Mouse (Mus musculus) heart, postnatal 10 days (tissue): Measurements from ENCODE around the gene Iqgap2. TPM values are rescaled to one million over a fixed set of nuclear protein-coding genes. Genes with fewer than 3 reads are reported as not detected.
A peak's percentile ranks its signal among the peaks of the same experiment; 100 is the strongest.

Experiments
- DNase-seq, 2 experiments: peaks; one replicate each; pipeline ENCODE4 v3.0.0; 2021
- intact Hi-C: fragments of 180-260 bp; cut with DNase I; formaldehyde crosslinking; loops from one replicate; pipeline ENCODE4 v1.15.1; 2025
- total RNA-seq, 2 experiments: library from RNA; stranded (reverse); gene quantifications; 2 replicates each; pipeline ENCODE4 v1.2.3; 2021

Gene Iqgap2
- total RNA-seq, 2 experiments from 2014 or later: 2.3 to 3.1 TPM

DNA sequence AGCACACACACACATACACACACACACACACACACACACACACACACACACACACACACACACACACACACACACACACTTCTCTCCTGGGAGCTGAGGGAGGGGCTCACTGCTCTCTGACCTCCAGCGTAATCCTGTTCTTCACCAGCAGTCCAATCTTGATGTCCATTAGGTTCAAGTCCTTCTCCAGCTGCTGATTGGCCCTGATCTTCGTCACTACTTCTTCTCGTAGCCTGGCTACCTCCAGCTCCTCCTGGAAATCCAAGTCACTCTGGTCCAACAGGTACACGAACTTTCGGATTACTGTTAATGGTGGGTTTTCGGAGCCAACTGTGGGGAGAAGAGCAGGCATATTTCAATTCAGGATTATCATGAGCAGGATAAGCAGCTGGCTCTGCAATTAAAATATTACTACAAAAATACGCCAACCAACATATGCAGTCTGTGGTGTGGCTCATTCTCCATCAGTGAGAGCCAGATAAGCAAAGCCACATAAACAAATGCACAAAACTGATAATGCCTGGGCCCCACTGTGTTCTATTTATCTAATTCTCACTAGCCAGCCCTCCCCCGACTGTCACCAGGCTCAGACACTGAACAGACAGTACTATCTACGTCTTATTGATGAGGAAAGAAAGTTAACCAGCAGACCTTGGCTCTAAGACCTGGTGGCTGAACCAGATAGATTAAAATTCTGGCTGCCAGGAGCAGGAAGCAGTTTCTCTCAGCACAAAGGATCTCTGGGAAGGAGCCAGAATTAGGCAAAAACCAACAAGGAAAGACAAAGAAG is 220.4 kb downstream of the Iqgap2 start:
- DNase-seq: no peak
- intact Hi-C loops: no loop called here

GRCm38 (mm10) chr13:95670534-95670933 is 221.2 kb downstream of the Iqgap2 start:
- intact Hi-C loops: no loop called here
- DNase-seq: no peak

GRCm38 (mm10) chr13:95667260-95667659 is 224.5 kb downstream of the Iqgap2 start:
- intact Hi-C loops: loop anchor here (1.0 to 5.0 kb wide), 4 partner anchors 50 to 275 kb away; no protein-coding TSS in a partner anchor
- peak; percentile 30 to 45 for DNase-seq

DNA sequence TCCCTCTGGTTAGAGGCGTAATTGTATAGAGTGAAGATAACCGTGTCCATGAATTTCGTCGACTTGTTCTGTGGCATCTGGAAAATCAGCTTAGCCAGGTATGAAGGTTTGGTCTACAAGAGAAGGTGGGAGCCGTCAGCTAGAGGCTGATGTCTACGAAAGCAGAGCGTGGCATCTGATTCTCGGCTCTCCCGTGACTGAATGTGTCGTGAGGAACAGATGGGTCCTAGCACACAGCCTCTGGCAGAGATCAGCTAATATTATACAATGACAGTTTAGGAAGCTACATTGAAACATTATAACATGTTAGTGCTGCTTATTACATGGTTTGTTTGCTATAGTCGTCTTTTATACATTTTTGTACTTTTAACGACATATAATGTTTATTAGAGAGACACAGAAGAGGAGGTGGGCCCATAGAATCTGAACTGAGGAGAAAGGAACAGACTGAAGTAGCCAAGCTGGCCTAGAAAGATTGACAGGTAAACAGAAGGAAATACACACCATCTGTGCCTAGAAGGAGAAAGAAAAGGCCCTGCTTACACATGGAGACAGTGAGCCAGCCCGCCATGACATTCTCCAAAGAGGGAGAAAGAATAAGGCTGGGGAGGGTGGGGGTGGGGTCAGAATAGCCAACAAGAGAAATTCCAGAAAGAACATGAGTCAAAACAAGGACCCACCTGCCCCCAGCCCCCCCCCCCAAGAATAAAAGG is 225.9 kb downstream of the Iqgap2 start:
- DNase-seq: no peak
- intact Hi-C loops: loop anchor here (2.0 to 5.0 kb wide), 2 partner anchors 49 to 273 kb away; no protein-coding TSS in a partner anchor

DNA sequence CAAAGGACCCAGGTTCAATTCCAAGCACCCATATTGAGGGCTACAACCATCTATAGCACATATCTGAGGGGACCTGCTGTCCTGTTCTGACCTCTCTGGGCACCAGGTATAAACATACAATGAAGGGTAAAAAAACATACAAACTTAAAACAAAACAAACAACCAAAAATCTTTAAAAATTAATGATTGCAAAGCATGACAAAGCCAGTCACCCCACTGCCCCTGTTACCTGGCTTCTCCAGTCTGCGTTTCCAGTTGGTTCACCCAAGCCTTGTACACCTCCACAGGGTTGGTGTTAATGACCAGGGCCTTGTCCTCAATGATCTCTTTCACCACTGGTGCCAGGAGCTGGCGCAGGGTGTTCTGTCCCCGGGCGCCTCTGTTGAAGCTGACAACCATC is 227.9 kb downstream of the Iqgap2 start:
- DNase-seq: no peak
- intact Hi-C loops: no loop called here

DNA sequence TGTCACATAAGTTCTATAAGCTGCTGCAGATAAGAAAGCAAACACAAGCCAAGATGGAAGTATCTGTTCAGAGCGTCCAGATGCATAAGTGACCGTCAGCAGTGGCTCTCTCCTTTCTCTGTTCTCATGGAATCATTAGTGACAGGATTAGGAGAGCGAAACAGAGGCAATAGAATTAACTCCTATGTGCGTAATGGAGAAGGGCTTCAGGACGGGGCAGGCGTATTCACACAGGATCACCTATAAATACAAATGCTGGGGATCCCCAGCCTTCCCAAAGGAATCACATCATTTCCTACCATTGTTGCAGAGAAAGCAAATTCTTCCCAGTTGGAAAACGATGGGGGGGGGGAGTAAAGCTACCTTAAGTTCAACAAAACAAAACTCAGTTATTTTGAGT is 232.3 kb downstream of the Iqgap2 start:
- intact Hi-C loops: loop anchor here (2.0 kb wide), 1 partner anchor 41 kb away; the partner anchor contains the start of gene F2r
- peak; percentile 29 to 37 for DNase-seq

DNA sequence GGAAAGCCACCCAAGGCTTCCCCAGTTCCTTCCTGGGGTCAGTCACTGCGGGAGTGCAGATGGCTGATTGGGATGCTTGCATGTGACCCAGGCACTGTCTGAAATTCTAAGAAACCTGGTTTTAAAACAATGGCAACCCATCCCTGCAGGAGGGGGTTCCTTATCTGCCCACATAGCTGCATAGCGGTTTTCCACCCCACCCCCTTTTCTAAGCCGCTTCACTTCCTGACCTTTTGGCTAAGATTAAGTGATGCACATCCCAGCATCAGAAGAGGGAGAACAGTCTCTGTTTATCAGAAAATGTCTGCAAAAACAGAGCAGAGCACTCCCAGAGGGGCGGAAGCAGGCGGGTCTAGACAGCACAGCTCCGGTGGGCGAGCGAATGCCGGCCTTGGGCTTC is 234.6 kb downstream of the Iqgap2 start:
- no peak for DNase-seq
- intact Hi-C loops: no loop called here

GRCm38 (mm10) chr13:95655284-95655683 is 236.4 kb downstream of the Iqgap2 start:
- intact Hi-C loops: no loop called here
- DNase-seq: peak; percentile 44 to 60

DNA sequence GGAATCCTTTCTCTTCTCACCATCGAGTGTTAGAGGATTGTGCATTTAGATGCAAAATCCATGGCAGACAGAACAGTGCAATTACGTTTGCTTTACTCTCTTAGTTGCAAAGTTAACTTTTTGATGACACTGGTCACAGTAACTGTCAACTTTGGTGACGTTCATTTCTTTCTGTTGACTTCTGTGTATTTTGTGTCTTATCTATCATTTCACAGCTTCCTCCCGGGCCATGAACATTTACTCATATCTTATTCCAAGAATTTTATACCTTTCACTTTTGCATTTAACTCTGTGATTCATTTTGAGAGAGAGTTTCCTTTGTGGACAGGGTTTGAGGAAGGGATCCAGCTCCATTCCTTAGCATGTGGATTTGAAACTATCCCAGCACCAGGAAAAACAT is 238.0 kb downstream of the Iqgap2 start:
- intact Hi-C loops: no loop called here
- no peak for DNase-seq

GRCm38 (mm10) chr13:95651870-95652668 is 239.7 kb downstream of the Iqgap2 start:
- intact Hi-C loops: no loop called here
- no peak for DNase-seq

GRCm38 (mm10) chr13:95649941-95650340 is 241.8 kb downstream of the Iqgap2 start:
- intact Hi-C loops: no loop called here
- no peak for DNase-seq

DNA sequence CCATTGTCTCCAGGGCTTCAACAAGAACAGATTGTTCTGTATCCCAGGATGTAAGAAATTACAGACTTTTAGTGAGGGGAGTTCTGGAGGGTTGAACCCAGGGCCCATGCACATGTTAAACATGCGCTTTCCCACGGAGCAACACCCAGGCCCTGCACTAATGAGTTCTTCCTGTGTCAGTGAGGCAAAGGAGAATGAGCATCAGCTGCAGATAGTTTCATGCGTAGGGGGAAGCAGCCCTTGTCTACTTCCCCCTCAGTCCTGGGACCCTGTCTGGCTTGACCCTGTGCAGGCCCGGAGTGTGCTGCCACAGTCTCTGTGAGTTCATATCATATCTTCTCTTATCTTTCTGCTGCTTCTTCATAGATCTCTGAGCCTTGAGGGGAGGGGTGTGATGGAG is 244.5 kb downstream of the Iqgap2 start:
- intact Hi-C loops: no loop called here
- no peak for DNase-seq

GRCm38 (mm10) chr13:95646687-95647111 is 245.0 kb downstream of the Iqgap2 start:
- intact Hi-C loops: no loop called here
- no peak for DNase-seq

- intact Hi-C loops: no loop called here
- no peak for DNase-seq
Measured at GRCm38 (mm10) chr13:95643740-95644139, 248.0 kb downstream of the Iqgap2 start.

- DNase-seq: no peak
- intact Hi-C loops: no loop called here
Measured at GRCm38 (mm10) chr13:95641061-95641986, 250.4 kb downstream of the Iqgap2 start.

GRCm38 (mm10) chr13:95640408-95640807 is 251.3 kb downstream of the Iqgap2 start:
- intact Hi-C loops: no loop called here
- no peak for DNase-seq

- DNase-seq: no peak
- intact Hi-C loops: no loop called here
Measured at GRCm38 (mm10) chr13:95639336-95640116, 252.2 kb downstream of the Iqgap2 start.

GRCm38 (mm10) chr13:95638894-95639293 is 252.8 kb downstream of the Iqgap2 start:
- intact Hi-C loops: no loop called here
- peak; percentile 44 to 49 for DNase-seq

DNA sequence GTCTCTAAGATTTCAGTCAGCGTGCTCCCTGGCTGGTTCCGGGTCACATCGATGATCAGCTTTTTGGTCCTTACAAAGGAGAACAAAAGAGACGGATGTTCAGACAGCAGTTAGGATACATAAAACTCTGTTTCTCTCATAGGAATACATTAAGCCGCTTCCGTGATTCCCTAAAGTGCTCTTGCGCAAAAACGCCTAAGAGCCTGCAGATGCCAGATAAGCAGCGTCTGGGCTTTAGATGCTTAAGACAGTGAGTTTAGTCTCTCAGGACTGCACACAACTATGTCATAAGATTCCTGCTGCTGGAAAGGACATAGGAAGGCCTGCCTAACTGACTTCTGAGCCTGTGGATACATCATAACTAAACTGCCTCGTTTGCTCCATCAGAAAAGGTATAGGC is 254.0 kb downstream of the Iqgap2 start:
- no peak for DNase-seq
- intact Hi-C loops: no loop called here
